Mouse (Mus musculus) thymus, adult 2 months (tissue): ENCODE measurements around the gene Chrdl2.

ENCODE experiments used
- CTCF ChIP-seq: fragments of 200-500 bp; IDR thresholded peaks from 2 replicates; pipeline ENCODE4 v1.5.1; 2012; ENCODE audit warnings: mild to moderate bottlenecking, control low read depth, low read length, moderate library complexity, borderline replicate concordance; ENCODE audit not compliant: control insufficient read depth, poor library complexity, insufficient read depth; ENCODE audit errors: extremely low read depth
- POLR2A ChIP-seq: fragments of 200-500 bp; IDR thresholded peaks from 2 replicates; pipeline ENCODE4 v1.6.1; 2012; ENCODE audit warnings: mild to moderate bottlenecking, low read length, control low read depth, moderate library complexity; ENCODE audit not compliant: control insufficient read depth, poor library complexity, insufficient read depth; ENCODE audit errors: extremely low read depth

- TF ChIP-seq POLR2A (no peak), CTCF (no peak)
Observed at GRCm38 (mm10) chr7:99965020-99965841, 40.7 kb upstream of the Chrdl2 start.
